Mouse (Mus musculus): ENCODE measurements around the gene Plxnc1. TPM values are rescaled to one million over a fixed set of nuclear protein-coding genes. Genes with fewer than 3 reads are reported as not detected.
A peak's percentile ranks its signal among the peaks of the same experiment; 100 is the strongest.

Gene Plxnc1
- total and polyA plus RNA-seq, 3 experiments = 27.6 to 34.4 (median 33.0) TPM

DNA sequence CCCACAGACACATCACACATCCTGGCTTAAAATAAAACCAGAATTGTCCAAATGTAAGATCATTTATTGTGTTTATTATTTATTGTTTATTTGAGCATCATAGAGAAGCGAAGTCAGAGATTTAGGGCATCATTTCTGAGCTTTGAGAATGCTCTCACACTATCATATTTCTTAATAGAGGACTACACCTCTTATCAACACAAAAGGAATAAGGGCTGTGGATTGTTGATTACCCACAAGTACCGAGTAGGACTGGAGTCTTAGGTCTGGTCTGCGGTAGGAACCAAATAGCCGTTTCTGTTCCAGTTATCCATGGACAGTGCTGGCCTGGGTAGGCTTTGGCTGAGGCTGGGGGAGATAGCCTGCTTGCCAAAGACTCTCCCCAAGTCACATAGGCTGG lies 20.2 kb downstream of the Plxnc1 start:
- Histone ChIP-seq H3K79me2 (replicated peaks; ENCODE audit: control insufficient read depth, extremely low read depth, insufficient read depth, poor library complexity, severe bottlenecking) (peaks cover 15% of the 10 kb centered on the region), H3K4me3 (replicated peaks in 1 of 3; ENCODE audit: low read depth in 2 of 3, low read length in 2 of 3, poor library complexity in 1 of 3) (no peak overlapping the region), H3K27me3 (replicated peaks) (no peaks in the 10 kb centered on the region), H3K4me2 (ENCODE audit: insufficient read depth, low read depth, poor library complexity, severe bottlenecking) (no peak overlapping the region), H3K9me3 (replicated peaks; ENCODE audit: low read length) (no peaks in the 10 kb centered on the region), H3K4me1 (ENCODE audit: control insufficient read depth in 1 of 2, insufficient read depth in 2 of 2) (peaks cover 35 to 89% of the 10 kb centered on the region in 2 experiments), H3K9ac (ENCODE audit: insufficient read depth, low read depth) (no peak overlapping the region), H3K27ac (ENCODE audit: insufficient read depth, low read depth) (no peak overlapping the region), H3K36me3 (replicated peaks in 1 of 2; ENCODE audit: control insufficient read depth in 1 of 2, insufficient read depth in 1 of 2, low read length in 1 of 2) (peaks cover 3 to 15% of the 10 kb centered on the region in 2 experiments)
- in situ Hi-C loops (cut with MboI; ENCODE audit: low pct_ligation_motif_present, low pct_unique_long_range_greater_than_20kb, low sequenced_read_pairs) (loop anchor here (5.0 kb wide), 1 partner anchor 72 kb away; no protein-coding TSS in a partner anchor), dilution Hi-C loops (cut with MboI; ENCODE audit: extremely low pct_ligation_motif_present, extremely low pct_unique_long_range_greater_than_20kb, low sequenced_read_pairs) (loop anchor here (25.0 kb wide), 1 partner anchor 112 kb away; no protein-coding TSS in a partner anchor)
- no peak for DNase-seq (ENCODE audit: extremely low read depth)
- TF ChIP-seq RAD21 (IDR thresholded peaks at IDR 0.05; ENCODE audit: low read depth, low read length) (no peak), TCF12 (IDR thresholded peaks at IDR 0.05; ENCODE audit: low read depth, low read length) (no peak), ETS1 (conservative IDR thresholded peaks at IDR 0.05; ENCODE audit: low read depth, low read length) (no peak), GABPA (IDR thresholded peaks at IDR 0.05; ENCODE audit: insufficient replicate concordance, low read depth, low read length) (no peak), MXI1 (IDR thresholded peaks at IDR 0.05; ENCODE audit: low read depth, low read length) (no peak), NELFE (IDR thresholded peaks at IDR 0.05; ENCODE audit: low read depth, low read length) (no peak), BHLHE40 (IDR thresholded peaks at IDR 0.05; ENCODE audit: low read depth, low read length) (no peak), MAZ (IDR thresholded peaks at IDR 0.05; ENCODE audit: low read depth, low read length) (no peak), POLR2A (IDR thresholded peaks at IDR 0.05; ENCODE audit: low read depth, low read length) (no peak)

DNA sequence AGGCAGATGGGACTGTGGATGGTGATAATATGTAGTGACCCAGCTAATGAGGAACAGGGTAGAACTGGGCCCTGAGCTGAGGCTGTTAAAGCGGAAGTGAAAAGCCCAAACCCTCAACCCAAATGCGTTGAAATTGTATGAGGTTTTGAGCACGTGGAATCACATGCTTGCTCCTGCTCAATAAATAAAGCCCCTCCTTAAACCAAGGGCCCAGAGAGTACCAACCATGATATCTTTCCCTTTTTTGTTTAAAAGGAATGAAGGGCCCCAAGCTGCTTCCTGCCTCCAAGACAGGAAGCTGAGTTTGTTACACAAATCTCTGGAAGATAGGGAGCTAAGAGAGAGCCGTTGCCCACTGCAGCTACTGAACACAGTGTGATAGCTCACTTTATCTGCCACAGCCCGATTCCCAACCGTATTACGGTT lies 21.3 kb downstream of the Plxnc1 start:
- in situ Hi-C loops (cut with MboI; ENCODE audit: low pct_ligation_motif_present, low pct_unique_long_range_greater_than_20kb, low sequenced_read_pairs) = loop anchor here (5.0 kb wide), 1 partner anchor 71 kb away; no protein-coding TSS in a partner anchor
- peaks cover 0 to 9% of the 10 kb centered on the region in 2 experiments for H3K36me3 ChIP-seq (replicated peaks in 1 of 2; ENCODE audit: control insufficient read depth in 1 of 2, insufficient read depth in 1 of 2, low read length in 1 of 2)
- H3K79me2 ChIP-seq (replicated peaks; ENCODE audit: control insufficient read depth, extremely low read depth, insufficient read depth, poor library complexity, severe bottlenecking) = peaks cover 12% of the 10 kb centered on the region; the same call in 1 of the 2 replicates
- peak; percentile 91 for DNase-seq (ENCODE audit: extremely low read depth)
- no peaks in the 10 kb centered on the region for H3K9me3 ChIP-seq (replicated peaks; ENCODE audit: low read length)
- peaks cover 28 to 89% of the 10 kb centered on the region in 2 experiments for H3K4me1 ChIP-seq (ENCODE audit: control insufficient read depth in 1 of 2, insufficient read depth in 2 of 2)
- peak overlapping the region; percentile 69 for H3K9ac ChIP-seq (ENCODE audit: insufficient read depth, low read depth)
- H3K4me2 ChIP-seq (ENCODE audit: insufficient read depth, low read depth, poor library complexity, severe bottlenecking) = peak overlapping the region; percentile 59
- peak overlapping the region; percentile 95 for H3K27ac ChIP-seq (ENCODE audit: insufficient read depth, low read depth)
- H3K4me3 ChIP-seq (replicated peaks in 1 of 3; ENCODE audit: low read depth in 2 of 3, low read length in 2 of 3, poor library complexity in 1 of 3) = peak overlapping the region in 1 of 3 experiments; percentile 56
- no peaks in the 10 kb centered on the region for H3K27me3 ChIP-seq (replicated peaks)
- dilution Hi-C loops (cut with MboI; ENCODE audit: extremely low pct_ligation_motif_present, extremely low pct_unique_long_range_greater_than_20kb, low sequenced_read_pairs) = loop anchor here (25.0 kb wide), 1 partner anchor 111 kb away; no protein-coding TSS in a partner anchor
- TF ChIP-seq TCF12 (IDR thresholded peaks at IDR 0.05; ENCODE audit: low read depth, low read length) (no peak; the same call in 1 of the 2 replicates), CTCF (conservative IDR thresholded peaks at IDR 0.05 in 1 of 2, IDR thresholded peaks at IDR 0.05 in 1 of 2; ENCODE audit: low read depth in 2 of 2, low read length in 2 of 2) (no peak), IRF4 (IDR thresholded peaks at IDR 0.05; ENCODE audit: low read depth, low read length) (peak; percentile 86), MAFK (IDR thresholded peaks at IDR 0.05; ENCODE audit: insufficient replicate concordance, low read length) (no peak; the same call in 1 of the 2 replicates), NELFE (IDR thresholded peaks at IDR 0.05; ENCODE audit: low read depth, low read length) (no peak; the same call in 1 of the 2 replicates), MAZ (IDR thresholded peaks at IDR 0.05; ENCODE audit: low read depth, low read length) (0 out of 2 replicates have a peak, but pooled peaks have one; percentile 69), CHD2 (IDR thresholded peaks at IDR 0.05; ENCODE audit: low read length) (0 out of 2 replicates have a peak, but pooled peaks have one; percentile 39), ZKSCAN1 (IDR thresholded peaks at IDR 0.05; ENCODE audit: borderline replicate concordance, low read depth, low read length) (no peak), SIN3A (IDR thresholded peaks at IDR 0.05; ENCODE audit: low read length) (peak; percentile 73), CHD1 (IDR thresholded peaks at IDR 0.05; ENCODE audit: low read depth, low read length) (no peak), JUND (conservative IDR thresholded peaks at IDR 0.05; ENCODE audit: low read depth, low read length) (0 out of 2 replicates have a peak, but pooled peaks have one; percentile 39), POLR2A (IDR thresholded peaks at IDR 0.05; ENCODE audit: low read depth, low read length) (peak; percentile 56), JUN (IDR thresholded peaks at IDR 0.05; ENCODE audit: insufficient read depth, low read depth, low read length) (no peak; the same call in 1 of the 2 replicates), MYC (IDR thresholded peaks at IDR 0.05; ENCODE audit: low read depth, low read length) (peak; percentile 99), ZMIZ1 (IDR thresholded peaks at IDR 0.05; ENCODE audit: low read depth, low read length) (0 out of 2 replicates have a peak, but pooled peaks have one; percentile 21), MEF2A (IDR thresholded peaks at IDR 0.05; ENCODE audit: borderline replicate concordance, low read depth, low read length) (peak; percentile 60), ELF1 (IDR thresholded peaks at IDR 0.05; ENCODE audit: low read depth, low read length) (peak; percentile 77), ZNF384 (IDR thresholded peaks at IDR 0.05; ENCODE audit: low read depth, low read length) (no peak), POLR2AphosphoS2 (IDR thresholded peaks at IDR 0.05; ENCODE audit: low read depth, low read length) (no peak; the same call in 1 of the 2 replicates), BHLHE40 (IDR thresholded peaks at IDR 0.05; ENCODE audit: low read depth, low read length) (peak; percentile 97), SMC3 (IDR thresholded peaks at IDR 0.05; ENCODE audit: low read depth, low read length) (no peak), E2F4 (IDR thresholded peaks at IDR 0.05; ENCODE audit: insufficient replicate concordance, low read depth, low read length) (no peak), HCFC1 (IDR thresholded peaks at IDR 0.05; ENCODE audit: low read depth, low read length) (no peak; the same call in 1 of the 2 replicates), USF1 (IDR thresholded peaks at IDR 0.05; ENCODE audit: low read depth, low read length) (peak; percentile 4; the same call in 1 of the 2 replicates), MXI1 (IDR thresholded peaks at IDR 0.05; ENCODE audit: low read depth, low read length) (peak; percentile 86), MAX (IDR thresholded peaks at IDR 0.05; ENCODE audit: low read length) (peak; percentile 98), RCOR1 (conservative IDR thresholded peaks at IDR 0.05; ENCODE audit: low read depth, low read length) (no peak; the same call in 1 of the 2 replicates)

All from CH12.LX (cell line).